Mouse (Mus musculus) C2C12 (cell line): ENCODE measurements around the gene Dscaml1.

ENCODE experiments used
- CEBPB ChIP-seq: IDR thresholded peaks from one replicate; pipeline ENCODE4 v1.6.1; 2011; ENCODE audit warnings: low read depth, mild to moderate bottlenecking, control low read depth, moderate library complexity
- CTCF ChIP-seq: IDR thresholded peaks from one replicate; pipeline ENCODE4 v1.5.1; 2011; ENCODE audit not compliant: control insufficient read depth, insufficient read depth, insufficient read length
- FOSL1 ChIP-seq: IDR thresholded peaks from one replicate; pipeline ENCODE4 v1.8.0; 2011; ENCODE audit warnings: mild to moderate bottlenecking, low read length; ENCODE audit not compliant: poor library complexity, insufficient read depth, severe bottlenecking
- MAX ChIP-seq: IDR thresholded peaks from one replicate; pipeline ENCODE4 v1.6.1; 2011; ENCODE audit warnings: mild to moderate bottlenecking, control low read depth
- MYOD1 ChIP-seq: IDR thresholded peaks from one replicate; pipeline ENCODE4 v1.6.1; 2011; ENCODE audit warnings: low read depth; ENCODE audit not compliant: control insufficient read depth, insufficient read length
- MYOG ChIP-seq: IDR thresholded peaks from one replicate; pipeline ENCODE4 v1.6.1; 2011; ENCODE audit not compliant: control insufficient read depth, insufficient read length; ENCODE audit errors: extremely low read depth
- USF1 ChIP-seq: IDR thresholded peaks from one replicate; pipeline ENCODE4 v1.6.1; 2011; ENCODE audit warnings: low read depth, mild to moderate bottlenecking, control low read depth, moderate library complexity

DNA sequence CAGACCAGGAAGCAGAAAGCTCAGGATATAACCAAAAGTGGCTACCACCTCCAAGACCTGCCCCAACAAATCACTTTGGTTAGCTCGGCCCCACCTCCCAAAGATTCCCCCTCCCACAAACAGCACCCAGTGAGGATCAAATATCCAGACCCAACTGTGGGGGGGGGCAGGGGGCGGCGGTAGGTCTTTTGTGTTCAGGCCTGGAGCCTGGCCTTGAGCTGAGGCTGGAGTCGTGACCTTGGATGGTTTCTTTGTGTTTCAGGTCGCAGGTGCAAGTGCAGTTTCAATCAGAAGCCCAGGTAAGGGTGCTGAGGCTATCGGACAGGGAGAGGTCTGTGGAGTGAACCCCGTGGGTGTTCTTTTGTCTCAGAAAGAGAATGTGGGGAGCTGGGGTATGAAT, 35.1 kb upstream of the Dscaml1 start:
- TF ChIP-seq CTCF (no peak), MAX (no peak), MYOD1 (no peak), MYOG (no peak), CEBPB (no peak), USF1 (no peak), FOSL1 (no peak)
